Mouse (Mus musculus): ENCODE data around the gene Fbxo45.

DNA sequence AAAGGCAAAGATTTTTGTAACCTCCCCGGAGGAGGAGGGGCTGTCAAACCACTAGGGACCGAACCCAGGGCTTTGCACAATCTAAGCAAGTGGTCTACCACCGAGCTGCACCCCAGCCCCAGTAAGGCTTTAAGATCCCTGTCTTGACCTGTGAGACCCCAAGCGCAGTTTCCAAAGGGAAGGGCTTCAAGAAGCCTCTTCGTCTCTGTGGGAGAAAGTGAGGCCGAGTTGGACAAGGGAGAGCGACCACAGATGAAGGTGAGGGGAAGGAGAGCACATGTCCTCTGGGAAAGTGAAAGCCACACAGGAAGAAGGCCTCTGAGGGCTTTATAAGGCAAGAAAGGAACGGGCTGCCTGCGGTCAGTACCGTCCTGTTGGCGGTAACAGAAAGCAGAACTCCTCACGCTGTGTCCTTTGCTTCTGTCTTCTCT is 56.9 kb downstream of the Fbxo45 start:
- TF ChIP-seq CTCF (IDR thresholded peaks at IDR 0.05), result no peak
- no peak for TF ChIP-seq EP300 (IDR thresholded peaks at IDR 0.05)

All from lung, postnatal 0 days (tissue).